In the genomic region with DNA sequence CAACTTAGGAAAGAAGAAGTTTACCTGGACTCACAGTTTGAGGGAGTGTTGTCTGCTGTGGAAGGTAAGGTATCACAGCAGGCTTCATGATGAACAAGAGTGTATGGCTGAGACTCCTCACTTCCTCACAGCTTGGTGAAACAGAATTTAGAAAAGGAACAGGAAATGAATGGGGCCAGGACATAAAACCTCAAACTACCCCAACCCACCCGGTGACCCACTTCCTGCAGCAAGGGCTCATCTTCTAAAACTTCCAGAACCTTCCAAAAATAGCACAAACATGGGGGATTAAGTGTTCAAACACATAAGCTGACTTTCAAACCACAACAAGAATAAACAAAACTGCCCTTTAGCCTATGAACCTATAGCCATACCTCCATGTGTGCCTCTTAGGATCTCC, we compare ENCODE assay signal across 17 mouse cellular contexts.
DNase-seq lines count a peak whose midpoint lies in the region; ATAC-seq lines count a peak whose summit lies in the region.
"Had no signal": no experiment of that assay in that cellular context is flagged by ENCODE, and none has a peak within 500 bp of the region (broad histone marks: within the 10 kb centered on the region; RNA-seq: fewer than 3 reads in every experiment).

No protein-coding gene starts in this region.

- intact Hi-C loops in left cerebral cortex, postnatal 25 days (cut with DNase I) = no loop called here

- peak; percentile 23 to 27 for DNase-seq in spleen, postnatal 36 days (ENCODE audit: low spot score in 2 of 2)
- no peak for DNase-seq in spleen, adult 18-20 months
- peak; percentile 83 for DNase-seq in thymus, postnatal 0 days (ENCODE audit: low spot score)
- DNase-seq in left cerebral cortex, postnatal 25 days (ENCODE audit: low spot score in 2 of 2) = no peak
- no peak for DNase-seq in c-Kit-positive CD71-positive TER-119-positive erythroid progenitor cells, embryonic 14.5 days (ENCODE audit: low spot score)
- no peak for DNase-seq in cerebellum, postnatal 10 days
- DNase-seq: adrenal gland, postnatal 14 days; cerebellum, adult 2 months; gastrocnemius, postnatal 36 days; heart, postnatal 10 days; kidney, postnatal 4 days; lung, adult 18-20 months; lung, postnatal 14 days; right cerebral cortex, adult 18-20 months had no signal

- peak; percentile 71 for ATAC-seq in inflammation-experienced regulatory T-cells, adult 6 months
- ATAC-seq: forebrain, embryonic 14.5 days; intestine, embryonic 16.5 days had no signal

Comparison
In these comparisons a context has a peak if more than half of its experiments do, and no peak if none do; other contexts are left out.
1. DNase-seq: peak in spleen, postnatal 36 days (2 of 2) and thymus, postnatal 0 days (single experiment); none in spleen, adult 18-20 months (0 of 2), left cerebral cortex, postnatal 25 days (0 of 2), c-Kit-positive CD71-positive TER-119-positive erythroid progenitor cells, embryonic 14.5 days (single experiment) and cerebellum, postnatal 10 days (0 of 2).